Mouse (Mus musculus) lung, embryonic 16.5 days (tissue): ENCODE data around the gene Arpp21. TPM values are rescaled to one million over a fixed set of nuclear protein-coding genes. Genes with fewer than 3 reads are reported as not detected.

Source experiments
- ATAC-seq: fragments of 200-750 bp; cut with Nextera tagmentation; 2 replicates; pipeline ENCODE4 v1.8.0; 2017; ENCODE audit warnings: low read depth, mild to moderate bottlenecking, moderate library complexity
- H3K27ac ChIP-seq: fragments of 300-500 bp; sonication (generic); 2 replicates; pipeline ENCODE4 v1.5.1; 2014; ENCODE audit warnings: mild to moderate bottlenecking, control low read depth, low read length
- H3K27me3 ChIP-seq: fragments of 300-500 bp; sonication (generic); 2 replicates; pipeline ENCODE4 v1.6.1; 2014; ENCODE audit warnings: low read depth, low read length, mixed read lengths; ENCODE audit not compliant: control insufficient read depth, insufficient read depth
- H3K36me3 ChIP-seq: fragments of 300-500 bp; sonication (generic); 2 replicates; pipeline ENCODE4 v1.6.1; 2014; ENCODE audit warnings: low read length; ENCODE audit not compliant: control insufficient read depth, insufficient read depth
- H3K4me1 ChIP-seq: fragments of 300-500 bp; sonication (generic); replicated peaks from 2 replicates; pipeline ENCODE4 v1.6.1; 2014; ENCODE audit warnings: low read length, mixed read lengths; ENCODE audit not compliant: control insufficient read depth, insufficient read depth
- H3K4me2 ChIP-seq: fragments of 300-500 bp; sonication (generic); 2 replicates; pipeline ENCODE4 v1.6.1; 2014; ENCODE audit warnings: low read depth, low read length, control low read depth
- H3K4me3 ChIP-seq: fragments of 300-500 bp; sonication (generic); 2 replicates; pipeline ENCODE4 v1.5.1; 2014; ENCODE audit warnings: mild to moderate bottlenecking, low read length, control low read depth
- H3K9ac ChIP-seq: fragments of 300-500 bp; sonication (generic); 2 replicates; pipeline ENCODE4 v1.6.1; 2014; ENCODE audit warnings: low read length, control low read depth
- H3K9me3 ChIP-seq: fragments of 300-500 bp; sonication (generic); 2 replicates; pipeline ENCODE4 v1.6.1; 2016; ENCODE audit warnings: low read length; ENCODE audit not compliant: control insufficient read depth
- WGBS: fragments of 180-500 bp; shearing (Covaris S2); extraction: QIAGEN DNeasy Blood & Tissue Kit; methylation state at CpG from one replicate; pipeline ENCODE4 v1.1.7; 2014; 5-methylcytosine and 5-hydroxymethylcytosine counted together
- polyA plus RNA-seq: library from polyadenylated mRNA; unstranded; fragments of >200 nt; fragmentation: Nextera tagmentation; extraction: Ambion mirVana; gene quantifications from 2 replicates; pipeline ENCODE4 v1.2.1, GENCODE M21; 2015

Arpp21 gene
- polyA plus RNA-seq, 1 experiment from 2014 or later, result 2.2 TPM

DNA sequence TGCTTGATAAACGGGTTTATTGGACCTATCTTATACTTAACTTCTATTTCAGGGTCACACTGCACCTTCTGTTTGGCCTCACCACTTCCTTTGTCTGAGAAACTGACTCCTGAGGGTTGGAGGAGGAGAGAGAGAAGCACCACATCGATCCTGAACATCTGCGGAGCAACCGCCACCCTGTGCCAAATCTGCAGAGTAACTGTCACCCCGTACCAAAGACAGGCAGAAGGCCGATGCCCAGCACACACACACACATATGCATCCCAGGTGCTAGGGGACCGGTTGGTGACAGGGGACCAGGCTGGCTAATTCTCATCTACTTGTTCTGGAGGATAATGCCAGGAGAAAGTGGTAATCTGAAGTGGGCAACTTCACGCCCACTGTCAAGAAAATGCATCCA is 16.4 kb downstream of the Arpp21 start:
- no peak overlapping the region for H3K27ac ChIP-seq
- no peak for ATAC-seq
- H3K27me3 ChIP-seq, result no peaks in the 10 kb centered on the region
- no peak overlapping the region for H3K4me3 ChIP-seq
- H3K36me3 ChIP-seq, result no peaks in the 10 kb centered on the region
- H3K9ac ChIP-seq, result no peak overlapping the region
- no peaks in the 10 kb centered on the region for H3K4me1 ChIP-seq
- no peaks in the 10 kb centered on the region for H3K9me3 ChIP-seq
- 74% methylated on average over 8 of the region's 8 CpGs for WGBS
- no peak overlapping the region for H3K4me2 ChIP-seq

DNA sequence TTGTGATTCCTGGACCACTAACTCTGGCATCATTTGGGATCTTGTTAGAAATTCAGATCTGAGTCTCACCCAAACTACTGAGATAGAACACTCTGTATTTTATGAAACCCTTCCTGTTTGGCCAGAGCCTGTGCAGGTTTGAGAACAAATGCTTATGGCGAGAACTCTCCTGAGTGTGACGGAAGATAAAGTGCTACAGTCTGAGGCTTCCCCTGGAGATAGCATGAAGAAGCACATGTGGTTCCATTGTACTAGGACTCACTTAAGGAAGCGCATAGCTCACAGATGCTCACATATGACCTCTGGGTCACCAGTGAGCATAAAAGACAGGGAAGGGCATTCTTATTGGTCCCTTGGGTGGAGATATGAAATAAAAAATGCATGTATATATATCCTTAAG is 17.5 kb downstream of the Arpp21 start:
- Histone ChIP-seq H3K36me3 (no peaks in the 10 kb centered on the region), H3K27ac (no peak overlapping the region), H3K4me3 (no peak overlapping the region), H3K9ac (no peak overlapping the region), H3K9me3 (no peaks in the 10 kb centered on the region), H3K4me2 (no peak overlapping the region), H3K27me3 (no peaks in the 10 kb centered on the region), H3K4me1 (no peaks in the 10 kb centered on the region)
- WGBS, result 75% methylated on average over 3 of the region's 3 CpGs
- no peak for ATAC-seq

GRCm38 (mm10) chr9:112217161-112217560 is 18.6 kb downstream of the Arpp21 start:
- no peaks in the 10 kb centered on the region for H3K9me3 ChIP-seq
- H3K36me3 ChIP-seq, result no peaks in the 10 kb centered on the region
- WGBS, result 75% methylated on average over 4 of the region's 4 CpGs
- no peak overlapping the region for H3K4me3 ChIP-seq
- H3K4me1 ChIP-seq, result no peaks in the 10 kb centered on the region
- H3K27ac ChIP-seq, result no peak overlapping the region
- no peak for ATAC-seq
- no peak overlapping the region for H3K9ac ChIP-seq
- no peak overlapping the region for H3K4me2 ChIP-seq
- no peaks in the 10 kb centered on the region for H3K27me3 ChIP-seq

- H3K4me3 ChIP-seq, result no peak overlapping the region
- no peaks in the 10 kb centered on the region for H3K4me1 ChIP-seq
- H3K27me3 ChIP-seq, result no peaks in the 10 kb centered on the region
- H3K27ac ChIP-seq, result peak overlapping the region; percentile 6; the same call in 1 of the 2 replicates
- H3K9ac ChIP-seq, result no peak overlapping the region
- H3K4me2 ChIP-seq, result no peak overlapping the region
- 26% methylated on average over 10 of the region's 10 CpGs for WGBS
- no peaks in the 10 kb centered on the region for H3K9me3 ChIP-seq
- peak; percentile 80 for ATAC-seq
- no peaks in the 10 kb centered on the region for H3K36me3 ChIP-seq
Measured at GRCm38 (mm10) chr9:112215030-112215806, 20.5 kb downstream of the Arpp21 start.

- no peaks in the 10 kb centered on the region for H3K4me1 ChIP-seq
- no peak overlapping the region for H3K4me2 ChIP-seq
- no peak overlapping the region for H3K9ac ChIP-seq
- H3K4me3 ChIP-seq, result no peak overlapping the region
- ATAC-seq, result no peak
- WGBS, result 51% methylated on average over 10 of the region's 10 CpGs
- H3K27ac ChIP-seq, result no peak overlapping the region
- H3K9me3 ChIP-seq, result no peaks in the 10 kb centered on the region
- H3K27me3 ChIP-seq, result no peaks in the 10 kb centered on the region
- H3K36me3 ChIP-seq, result no peaks in the 10 kb centered on the region
Measured at GRCm38 (mm10) chr9:112213411-112214255, 22.1 kb downstream of the Arpp21 start.

DNA sequence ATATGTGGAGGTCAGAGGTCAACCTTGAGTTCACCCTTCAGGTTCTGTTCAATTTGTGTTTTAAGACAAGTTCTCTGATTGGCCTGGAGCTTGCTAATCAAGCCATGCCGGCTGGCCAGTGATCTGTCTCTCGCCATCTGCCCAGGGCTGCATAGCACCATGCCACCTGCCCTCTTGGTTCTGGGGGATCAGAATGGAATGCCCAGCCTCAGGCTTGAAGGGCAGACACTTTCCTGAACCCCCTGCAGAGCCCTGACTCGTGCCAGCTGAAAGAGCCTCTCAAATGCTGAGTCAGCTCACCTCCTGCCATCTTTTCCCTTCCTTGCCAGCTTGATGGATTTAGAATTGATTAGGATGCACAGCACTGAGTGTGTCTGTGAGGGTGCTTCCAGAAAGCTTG is 25.9 kb downstream of the Arpp21 start:
- H3K36me3 ChIP-seq, result no peaks in the 10 kb centered on the region
- no peak overlapping the region for H3K27ac ChIP-seq
- no peaks in the 10 kb centered on the region for H3K4me1 ChIP-seq
- no peak for ATAC-seq
- no peak overlapping the region for H3K9ac ChIP-seq
- no peaks in the 10 kb centered on the region for H3K9me3 ChIP-seq
- no peaks in the 10 kb centered on the region for H3K27me3 ChIP-seq
- H3K4me3 ChIP-seq, result no peak overlapping the region
- H3K4me2 ChIP-seq, result no peak overlapping the region
- WGBS, result 64% methylated on average over 3 of the region's 3 CpGs

DNA sequence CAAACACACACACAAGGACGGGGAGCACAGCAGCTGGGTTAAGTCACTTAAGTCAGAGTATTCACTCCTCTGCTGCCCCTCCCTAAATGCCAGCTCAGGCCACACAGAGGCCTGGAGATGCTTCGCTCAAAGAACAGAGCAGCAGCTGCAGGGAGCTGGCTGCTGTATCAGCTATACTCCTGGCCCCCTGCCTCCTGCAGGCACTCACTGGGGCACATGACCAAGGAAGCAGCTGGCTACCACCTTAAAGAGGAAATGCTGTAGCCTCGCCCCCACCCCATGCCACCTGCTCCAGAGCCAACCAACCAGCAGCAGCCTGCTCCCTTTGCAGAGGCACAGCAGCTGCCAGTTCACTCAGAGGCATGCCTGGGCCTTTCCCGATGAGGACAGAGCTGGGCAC is 28.0 kb downstream of the Arpp21 start:
- WGBS, result 27% methylated on average over 4 of the region's 4 CpGs
- no peaks in the 10 kb centered on the region for H3K4me1 ChIP-seq
- no peak overlapping the region for H3K9ac ChIP-seq
- ATAC-seq, result peak; percentile 82
- H3K4me2 ChIP-seq, result no peak overlapping the region
- H3K27ac ChIP-seq, result no peak overlapping the region
- no peaks in the 10 kb centered on the region for H3K9me3 ChIP-seq
- no peaks in the 10 kb centered on the region for H3K36me3 ChIP-seq
- no peaks in the 10 kb centered on the region for H3K27me3 ChIP-seq
- H3K4me3 ChIP-seq, result no peak overlapping the region

DNA sequence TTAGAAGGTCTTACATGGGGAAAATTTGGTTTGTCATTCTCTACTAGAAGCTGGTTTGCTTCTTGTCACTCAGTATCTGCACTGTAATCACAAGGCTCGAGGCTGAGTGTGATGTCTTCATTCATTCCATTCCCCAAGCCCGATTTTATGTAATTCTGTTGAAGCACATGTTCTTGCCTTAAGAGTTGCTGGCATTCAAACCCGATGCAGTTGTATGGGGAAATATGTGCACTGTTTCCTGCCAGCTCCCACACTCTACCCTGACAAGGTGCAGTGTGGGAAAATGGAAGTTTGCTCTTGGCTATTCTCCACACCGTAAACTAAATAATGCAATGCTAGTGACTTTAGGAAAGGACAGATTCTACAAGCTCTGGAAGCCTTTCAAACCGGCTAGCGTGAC is 37.4 kb downstream of the Arpp21 start:
- no peak for ATAC-seq
- H3K27me3 ChIP-seq, result no peaks in the 10 kb centered on the region
- H3K9me3 ChIP-seq, result no peaks in the 10 kb centered on the region
- no peak overlapping the region for H3K4me2 ChIP-seq
- H3K4me1 ChIP-seq, result no peaks in the 10 kb centered on the region
- no peaks in the 10 kb centered on the region for H3K36me3 ChIP-seq
- WGBS, result 51% methylated on average over 6 of the region's 6 CpGs
- H3K27ac ChIP-seq, result no peak overlapping the region
- H3K9ac ChIP-seq, result no peak overlapping the region
- no peak overlapping the region for H3K4me3 ChIP-seq

GRCm38 (mm10) chr9:112194049-112194448 is 41.7 kb downstream of the Arpp21 start:
- no peak for ATAC-seq
- no peaks in the 10 kb centered on the region for H3K4me1 ChIP-seq
- H3K4me2 ChIP-seq, result no peak overlapping the region
- no peak overlapping the region for H3K4me3 ChIP-seq
- no peaks in the 10 kb centered on the region for H3K27me3 ChIP-seq
- H3K9ac ChIP-seq, result no peak overlapping the region
- H3K27ac ChIP-seq, result no peak overlapping the region
- H3K36me3 ChIP-seq, result no peaks in the 10 kb centered on the region
- H3K9me3 ChIP-seq, result no peaks in the 10 kb centered on the region
